Mouse (Mus musculus): ENCODE measurements at regions not wholly inside any gene's neighbourhood (a gene's known extent, or its start where the extent isn't known, plus 50 kb on each side); places are given as distances from the start of the nearest gene placed in this dataset.

DNA sequence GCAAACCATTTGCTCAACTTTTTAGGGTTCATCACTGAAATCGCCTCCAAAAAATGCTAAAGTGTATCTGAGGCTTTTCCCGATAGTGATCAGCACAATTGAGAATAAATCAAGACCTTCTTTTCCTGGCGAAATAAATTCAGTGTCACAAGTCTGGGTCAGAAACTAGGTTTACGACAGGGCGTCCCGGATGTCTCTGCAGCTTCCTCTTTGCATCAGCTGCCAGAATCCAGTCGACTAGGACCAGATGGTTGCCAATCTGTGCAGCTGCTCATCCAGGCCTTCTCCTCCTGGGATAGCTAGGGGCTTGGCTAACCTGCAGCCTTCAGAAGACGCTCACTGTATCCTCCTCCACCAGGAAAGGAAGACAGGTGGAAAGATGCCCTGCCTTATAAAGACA lies 243.6 kb downstream of the Papss1 start:
- no peak for TF ChIP-seq CTCF (conservative IDR thresholded peaks at IDR 0.05; ENCODE audit: insufficient read depth, insufficient read length, low read depth, low read length)
- no peak for TF ChIP-seq POLR2A (IDR thresholded peaks at IDR 0.05; ENCODE audit: low read depth, low read length)

Measured in kidney, adult 2 months (tissue).